Mouse (Mus musculus): Measurements from ENCODE around the gene Olfr223. TPM values are rescaled to one million over a fixed set of nuclear protein-coding genes. Genes with fewer than 3 reads are reported as not detected.
"Not testable (repeated sequence)": the region's sequence is repeated elsewhere in the genome, so short reads cannot be mapped to it uniquely, and the experiment has no call there.

Gene Olfr223
- polyA plus RNA-seq, 1 experiment from 2014 or later, result not detected

- no peak for ATAC-seq
- H3K4me1 ChIP-seq (replicated peaks), result 0 out of 2 replicates have a peak, but pooled peaks cover 4% of the 10 kb centered on the region
- no peak overlapping the region for H3K9ac ChIP-seq
- H3K9me3 ChIP-seq, result no peaks in the 10 kb centered on the region
- H3K27ac ChIP-seq, result no peak overlapping the region
- 73% methylated on average over 5 of the region's 5 CpGs for WGBS
- H3K4me3 ChIP-seq (replicated peaks), result no peak overlapping the region
- H3K4me2 ChIP-seq (replicated peaks), result no peak overlapping the region
- no peaks in the 10 kb centered on the region for H3K36me3 ChIP-seq
- H3K27me3 ChIP-seq (replicated peaks), result no peaks in the 10 kb centered on the region
These were observed 35.1 kb upstream of the Olfr223 start for GRCm38 (mm10) chr11:59628177-59628576.

GRCm38 (mm10) chr11:59626192-59626591 lies 33.1 kb upstream of the Olfr223 start:
- Histone ChIP-seq H3K27ac (no peak overlapping the region), H3K4me1 (replicated peaks) (0 out of 2 replicates have a peak, but pooled peaks cover 4% of the 10 kb centered on the region), H3K27me3 (replicated peaks) (no peaks in the 10 kb centered on the region), H3K36me3 (no peaks in the 10 kb centered on the region), H3K4me2 (replicated peaks) (no peak overlapping the region), H3K9ac (no peak overlapping the region), H3K9me3 (no peaks in the 10 kb centered on the region), H3K4me3 (replicated peaks) (no peak overlapping the region)
- WGBS, result 82% methylated on average over 7 of the region's 7 CpGs
- no peak for ATAC-seq

GRCm38 (mm10) chr11:59624017-59624630 lies 31.0 kb upstream of the Olfr223 start:
- no peaks in the 10 kb centered on the region for H3K4me1 ChIP-seq (replicated peaks)
- no peak overlapping the region for H3K4me2 ChIP-seq (replicated peaks)
- H3K9ac ChIP-seq, result no peak overlapping the region
- ATAC-seq, result peak; percentile 74
- H3K36me3 ChIP-seq, result no peaks in the 10 kb centered on the region
- WGBS, result 31% methylated on average over 6 of the region's 6 CpGs
- no peaks in the 10 kb centered on the region for H3K9me3 ChIP-seq
- no peaks in the 10 kb centered on the region for H3K27me3 ChIP-seq (replicated peaks)
- no peak overlapping the region for H3K27ac ChIP-seq
- no peak overlapping the region for H3K4me3 ChIP-seq (replicated peaks)

- H3K4me1 ChIP-seq (replicated peaks), result no peaks in the 10 kb centered on the region
These were observed 29.1 kb upstream of the Olfr223 start for GRCm38 (mm10) chr11:59622214-59622613.

GRCm38 (mm10) chr11:59616986-59617385 lies 23.9 kb upstream of the Olfr223 start:
- H3K9me3 ChIP-seq; H3K4me3 ChIP-seq (replicated peaks); H3K4me1 ChIP-seq (replicated peaks); H3K27ac ChIP-seq; H3K27me3 ChIP-seq (replicated peaks); ATAC-seq; H3K4me2 ChIP-seq (replicated peaks); H3K9ac ChIP-seq; H3K36me3 ChIP-seq: not testable (repeated sequence)
- WGBS, result 92% methylated on average over 2 of the region's 2 CpGs

More at GRCm38 (mm10) chr11:59622214-59622613, 29.1 kb upstream of the Olfr223 start:
- no peak for ATAC-seq
- H3K27ac ChIP-seq, result no peak overlapping the region
- H3K27me3 ChIP-seq (replicated peaks), result no peaks in the 10 kb centered on the region
- H3K4me2 ChIP-seq (replicated peaks), result no peak overlapping the region
- WGBS, result 62% methylated on average over 3 of the region's 3 CpGs
- H3K9me3 ChIP-seq, result no peaks in the 10 kb centered on the region
- H3K36me3 ChIP-seq, result no peaks in the 10 kb centered on the region
- no peak overlapping the region for H3K4me3 ChIP-seq (replicated peaks)
- no peak overlapping the region for H3K9ac ChIP-seq

GRCm38 (mm10) chr11:59614120-59614519 lies 21.0 kb upstream of the Olfr223 start:
- no peaks in the 10 kb centered on the region for H3K27me3 ChIP-seq (replicated peaks)
- H3K27ac ChIP-seq, result no peak overlapping the region
- H3K4me3 ChIP-seq (replicated peaks), result no peak overlapping the region
- WGBS, result 22% methylated on average over 4 of the region's 4 CpGs
- H3K4me2 ChIP-seq (replicated peaks), result no peak overlapping the region
- no peak overlapping the region for H3K9ac ChIP-seq
- no peaks in the 10 kb centered on the region for H3K4me1 ChIP-seq (replicated peaks)
- H3K36me3 ChIP-seq, result no peaks in the 10 kb centered on the region
- no peak for ATAC-seq
- H3K9me3 ChIP-seq, result no peaks in the 10 kb centered on the region

- Histone ChIP-seq H3K4me3 (replicated peaks) (no peak overlapping the region), H3K36me3 (no peaks in the 10 kb centered on the region), H3K27me3 (replicated peaks) (no peaks in the 10 kb centered on the region), H3K4me1 (replicated peaks) (no peaks in the 10 kb centered on the region), H3K27ac (no peak overlapping the region), H3K4me2 (replicated peaks) (no peak overlapping the region), H3K9ac (no peak overlapping the region), H3K9me3 (no peaks in the 10 kb centered on the region)
- 68% methylated on average over 5 of the region's 5 CpGs for WGBS
- no peak for ATAC-seq
These were observed 18.6 kb upstream of the Olfr223 start for GRCm38 (mm10) chr11:59611646-59612045.

- Histone ChIP-seq H3K9ac (no peak overlapping the region), H3K9me3 (no peaks in the 10 kb centered on the region), H3K36me3 (no peaks in the 10 kb centered on the region), H3K4me3 (replicated peaks) (no peak overlapping the region), H3K27ac (no peak overlapping the region), H3K4me2 (replicated peaks) (no peak overlapping the region), H3K27me3 (replicated peaks) (no peaks in the 10 kb centered on the region), H3K4me1 (replicated peaks) (no peaks in the 10 kb centered on the region)
- ATAC-seq, result no peak
- WGBS, result 68% methylated on average over 1 of the region's 1 CpGs
These were observed 9.2 kb upstream of the Olfr223 start for GRCm38 (mm10) chr11:59602287-59602686.

GRCm38 (mm10) chr11:59600872-59601271 lies 7.8 kb upstream of the Olfr223 start:
- Histone ChIP-seq H3K27ac (no peak overlapping the region), H3K27me3 (replicated peaks) (no peaks in the 10 kb centered on the region), H3K36me3 (no peaks in the 10 kb centered on the region), H3K4me3 (replicated peaks) (no peak overlapping the region), H3K9me3 (no peaks in the 10 kb centered on the region), H3K9ac (no peak overlapping the region), H3K4me2 (replicated peaks) (no peak overlapping the region), H3K4me1 (replicated peaks) (no peaks in the 10 kb centered on the region)
- WGBS, result 83% methylated on average over 3 of the region's 3 CpGs
- no peak for ATAC-seq

- Histone ChIP-seq H3K4me3 (replicated peaks) (no peak overlapping the region), H3K27ac (no peak overlapping the region), H3K4me1 (replicated peaks) (no peaks in the 10 kb centered on the region), H3K4me2 (replicated peaks) (no peak overlapping the region), H3K9ac (no peak overlapping the region), H3K9me3 (no peaks in the 10 kb centered on the region), H3K27me3 (replicated peaks) (no peaks in the 10 kb centered on the region), H3K36me3 (no peaks in the 10 kb centered on the region)
- 41% methylated on average over 7 of the region's 7 CpGs for WGBS
- ATAC-seq, result no peak
These were observed 6.1 kb upstream of the Olfr223 start for GRCm38 (mm10) chr11:59599211-59599610.

- no peak overlapping the region for H3K27ac ChIP-seq
- H3K36me3 ChIP-seq, result no peaks in the 10 kb centered on the region
- no peak for ATAC-seq
- WGBS, result 79% methylated on average over 8 of the region's 8 CpGs
- no peaks in the 10 kb centered on the region for H3K4me1 ChIP-seq (replicated peaks)
- H3K4me2 ChIP-seq (replicated peaks), result no peak overlapping the region
- no peak overlapping the region for H3K4me3 ChIP-seq (replicated peaks)
- no peak overlapping the region for H3K9ac ChIP-seq
- H3K9me3 ChIP-seq, result no peaks in the 10 kb centered on the region
- no peaks in the 10 kb centered on the region for H3K27me3 ChIP-seq (replicated peaks)
These were observed 3.9 kb upstream of the Olfr223 start for GRCm38 (mm10) chr11:59596950-59597349.

- no peaks in the 10 kb centered on the region for H3K27me3 ChIP-seq (replicated peaks)
- H3K9ac ChIP-seq, result no peak overlapping the region
- no peaks in the 10 kb centered on the region for H3K36me3 ChIP-seq
- H3K9me3 ChIP-seq, result no peaks in the 10 kb centered on the region
- H3K4me3 ChIP-seq (replicated peaks), result no peak overlapping the region
- no peaks in the 10 kb centered on the region for H3K4me1 ChIP-seq (replicated peaks)
- WGBS, result 40% methylated on average over 4 of the region's 4 CpGs
- no peak overlapping the region for H3K27ac ChIP-seq
- no peak for ATAC-seq
- H3K4me2 ChIP-seq (replicated peaks), result no peak overlapping the region
These were observed 3.0 kb upstream of the Olfr223 start for GRCm38 (mm10) chr11:59596091-59596490.

- Histone ChIP-seq H3K4me2 (replicated peaks) (no peak overlapping the region), H3K4me1 (replicated peaks) (no peaks in the 10 kb centered on the region), H3K4me3 (replicated peaks) (no peak overlapping the region), H3K9ac (no peak overlapping the region), H3K36me3 (no peaks in the 10 kb centered on the region), H3K9me3 (no peaks in the 10 kb centered on the region), H3K27me3 (replicated peaks) (no peaks in the 10 kb centered on the region), H3K27ac (no peak overlapping the region)
- 93% methylated on average over 8 of the region's 8 CpGs for whole genome bisulfite sequencing
- ATAC-seq, result no peak
These were observed 3.6 kb downstream of the Olfr223 start for GRCm38 (mm10) chr11:59589496-59589895.
